Mouse (Mus musculus) layer of hippocampus, adult 8-10 months (tissue): ENCODE data around the gene Olfr937. TPM values are rescaled to one million over a fixed set of nuclear protein-coding genes. Genes with fewer than 3 reads are reported as not detected.

Experiments
- DNase-seq, 2 experiments: peaks; one replicate each; pipeline ENCODE4 v3.0.0; 2022; ENCODE audit warnings: low spot score in 2 of 2
- microRNA-seq, 2 experiments: library from miRNA; unstranded; fragments of <30 nt; microRNA quantifications; one replicate each; pipeline ENCODE4 v1.2.0; 2022
- total RNA-seq, 4 experiments: library from RNA; stranded (reverse); gene quantifications; 2 replicates each; pipeline ENCODE4 v1.2.4; 2022

The Olfr937 gene
- not detected for total RNA-seq

DNA sequence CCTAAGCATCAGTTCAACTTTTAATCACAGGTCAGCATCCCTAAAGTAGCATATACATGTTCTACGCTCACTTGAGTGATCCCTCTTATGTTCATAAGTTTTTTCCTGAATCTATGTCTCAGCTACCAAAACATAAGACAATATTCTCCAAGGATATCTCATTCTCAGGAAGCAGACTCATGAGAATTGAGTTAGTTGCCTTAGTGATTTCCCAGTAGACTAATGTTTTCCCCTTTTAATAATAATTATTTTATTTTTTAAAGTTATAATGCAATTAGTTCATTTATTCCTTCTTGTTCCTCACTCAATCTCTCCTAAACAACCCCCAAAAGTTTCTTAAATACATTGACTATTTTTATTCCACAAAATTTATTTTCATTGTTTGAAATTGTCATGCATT is at the start of gene Olfr937:
Olfr937 (minus strand) TSS at position 101 of the 400 bp plus-strand sequence.
- DNase-seq: no peak

DNA sequence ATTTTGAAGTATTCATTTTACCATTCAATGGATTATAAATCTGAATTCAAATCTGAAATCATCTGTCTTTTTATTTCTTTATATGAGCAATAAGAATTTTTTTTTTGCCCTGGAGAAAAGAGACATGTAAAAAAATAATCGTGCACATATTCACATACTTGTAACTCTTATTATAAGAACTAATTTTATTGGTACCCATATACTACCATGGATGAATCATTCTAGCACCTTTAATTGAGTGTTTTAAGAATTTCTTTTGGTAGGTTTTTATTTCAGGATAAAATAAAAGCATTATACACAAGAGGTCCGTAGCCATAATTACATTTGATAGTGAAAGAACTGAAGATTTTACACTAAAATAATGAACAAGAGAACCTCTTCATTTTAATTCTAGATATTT is 14.0 kb upstream of the Olfr937 start, which contains the start of gene Olfr938:
Olfr938 (minus strand) TSS at position 101 of the 400 bp plus-strand sequence.
- DNase-seq: no peak

DNA sequence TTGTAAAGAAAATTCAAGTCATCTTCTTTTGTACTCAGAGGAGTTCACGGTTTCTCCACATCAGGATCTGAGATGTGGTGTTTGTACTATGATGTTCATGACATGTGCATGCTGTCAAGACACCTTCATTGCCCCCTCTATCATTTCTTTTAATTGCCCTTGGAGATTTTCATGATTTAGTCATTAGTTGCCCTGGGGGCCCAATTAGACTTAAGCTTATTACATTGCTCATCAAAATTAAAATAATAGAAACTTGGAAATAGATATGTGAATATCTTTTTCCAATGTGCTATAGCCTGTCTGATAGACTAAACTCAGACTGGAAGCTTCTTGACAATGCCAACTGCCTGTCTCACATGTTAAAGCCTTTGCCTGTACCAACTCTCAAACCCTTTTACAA is 41.5 kb downstream of the Olfr937 start, which contains the start of gene Olfr146:
Olfr146 (minus strand) TSS at position 101 of the 400 bp plus-strand sequence.
- no peak for DNase-seq

Small RNA genes within 50 kb of the gene (microRNA-seq; reads per million reads assigned to microRNA genes)
- gene Gm25032 (0 reads per million in 2 experiments), gene Gm25529 (0 reads per million in 2 experiments)

Other genes with a start within 250 kb of the Olfr937 start
- gene Olfr923, start 238.4 kb downstream of the Olfr937 start, total RNA-seq: not detected
- not detected for gene Olfr924, start 220.5 kb downstream of the Olfr937 start, total RNA-seq
- not detected for gene Olfr26, start 209.9 kb downstream of the Olfr937 start, total RNA-seq
- gene Olfr926, start 187.8 kb downstream of the Olfr937 start, total RNA-seq: not detected
- not detected for gene Olfr930, start 135.1 kb downstream of the Olfr937 start, total RNA-seq
- under 1 TPM in 1 of 4 experiments, not detected in 3; 0.10 TPM for gene Olfr933, start 92.6 kb downstream of the Olfr937 start, total RNA-seq
- not detected for gene Olfr934, start 76.6 kb downstream of the Olfr937 start, total RNA-seq
- gene Olfr935, start 65.3 kb downstream of the Olfr937 start, total RNA-seq: not detected
- gene Olfr146, start 41.6 kb downstream of the Olfr937 start, total RNA-seq: not detected
- not detected for gene Olfr938, start 13.9 kb upstream of the Olfr937 start, total RNA-seq
- not detected for gene Olfr27, start 63.2 kb upstream of the Olfr937 start, total RNA-seq
- gene Olfr943, start 101.4 kb upstream of the Olfr937 start, total RNA-seq: not detected
- not detected for gene Olfr944, start 137.0 kb upstream of the Olfr937 start, total RNA-seq
- gene Olfr1537, start 185.0 kb upstream of the Olfr937 start, total RNA-seq: not detected
- gene Olfr945, start 211.9 kb upstream of the Olfr937 start, total RNA-seq: not detected